ENCODE assay signal across 21 mouse cellular contexts in the genomic region with DNA sequence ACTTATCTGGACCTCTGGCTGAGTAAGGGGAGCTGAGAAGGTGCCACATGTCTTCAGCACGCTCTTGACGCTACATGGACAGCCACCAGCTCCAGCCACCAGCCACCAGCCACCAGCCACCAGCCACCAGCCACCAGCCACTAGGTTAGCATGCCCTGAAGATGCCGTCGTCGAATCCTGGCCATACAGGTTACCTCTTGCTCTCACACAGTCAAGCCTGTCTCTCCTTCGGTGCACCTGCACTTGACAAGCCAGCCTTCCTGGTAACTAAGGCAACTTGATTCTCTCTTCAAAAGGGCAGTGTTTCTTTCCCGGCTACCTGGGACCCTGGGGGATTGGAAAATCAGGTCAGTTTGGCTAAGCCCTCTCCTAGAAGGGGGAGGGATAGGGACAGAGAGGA. TPM values are rescaled to one million over a fixed set of nuclear protein-coding genes. Genes with fewer than 3 reads are reported as not detected.
DNase-seq lines count a peak whose midpoint lies in the region; ATAC-seq and TF ChIP-seq lines count a peak whose summit lies in the region.
"Had no signal": no experiment of that assay in that cellular context is flagged by ENCODE, and none has a peak within 500 bp of the region (broad histone marks: within the 10 kb centered on the region; RNA-seq: fewer than 3 reads in every experiment).

No protein-coding gene starts in this region.

- H3K4me1 ChIP-seq in forebrain, embryonic 10.5 days = peaks cover 57% of the 10 kb centered on the region
- H3K4me1 ChIP-seq in forebrain, embryonic 15.5 days = peaks cover 48% of the 10 kb centered on the region
- H3K4me1 ChIP-seq in liver, adult 2 months (ENCODE audit: control insufficient read depth, insufficient read depth, low read length) = peaks cover 59% of the 10 kb centered on the region
- peaks cover 4% of the 10 kb centered on the region; the same call in 1 of the 2 replicates for H3K4me1 ChIP-seq in liver, embryonic 12.5 days
- peaks cover 21% of the 10 kb centered on the region for H3K4me1 ChIP-seq in neural tube, embryonic 15.5 days
- H3K4me1 ChIP-seq: limb, embryonic 12.5 days had no signal

- no peak for DNase-seq in forebrain, embryonic 10.5 days (ENCODE audit: extremely low spot score, low spot score)
- no peak for DNase-seq in liver, adult 2 months (ENCODE audit: extremely low read depth, low read depth, low spot score)
- DNase-seq in retina, postnatal 1 day = peak; percentile 29
- no peak for DNase-seq in retina, embryonic 14.5 days (ENCODE audit: low spot score)
- no peak for DNase-seq in frontal cortex, postnatal 36 days (ENCODE audit: low spot score in 2 of 2)
- DNase-seq: adrenal gland, adult 8-10 months; cerebellum, adult 8-10 months; gastrocnemius, postnatal 25 days; kidney, postnatal 4 days; layer of hippocampus, adult 9-11 months; thymus, adult 2 months had no signal

- H3K27ac ChIP-seq in forebrain, embryonic 10.5 days = peak overlapping the region; percentile 72
- H3K27ac ChIP-seq in forebrain, embryonic 15.5 days (replicated peaks) = no peak overlapping the region
- peak overlapping the region; percentile 84 for H3K27ac ChIP-seq in liver, adult 2 months (replicated peaks; ENCODE audit: insufficient read depth, low read depth, low read length)
- H3K27ac ChIP-seq in liver, embryonic 12.5 days = no peak overlapping the region
- H3K27ac ChIP-seq in neural tube, embryonic 15.5 days (replicated peaks) = 0 out of 2 replicates have a peak overlapping the region, but pooled peaks have one; percentile 37
- H3K27ac ChIP-seq: embryonic facial prominence, embryonic 12.5 days; left cerebral cortex, adult 2 months; limb, embryonic 12.5 days; liver, embryonic 15.5 days had no signal

- no peak for TF ChIP-seq POLR2A in liver, adult 2 months (IDR thresholded peaks at IDR 0.05; ENCODE audit: extremely low read depth, insufficient read depth, low read length)

- H3K27me3 ChIP-seq in forebrain, embryonic 10.5 days (ENCODE audit: poor library complexity, severe bottlenecking) = peaks cover 16% of the 10 kb centered on the region
- no peaks in the 10 kb centered on the region for H3K27me3 ChIP-seq in forebrain, embryonic 15.5 days
- no peaks in the 10 kb centered on the region for H3K27me3 ChIP-seq in liver, adult 2 months (ENCODE audit: control insufficient read depth, insufficient read depth, low read length)
- H3K27me3 ChIP-seq in liver, embryonic 12.5 days (replicated peaks) = peaks cover 38% of the 10 kb centered on the region
- no peaks in the 10 kb centered on the region for H3K27me3 ChIP-seq in neural tube, embryonic 15.5 days (replicated peaks)

- WGBS in forebrain, embryonic 10.5 days = 33% methylated on average over 7 of the region's 7 CpGs
- WGBS in forebrain, embryonic 15.5 days = 39% methylated on average over 7 of the region's 7 CpGs
- 64% methylated on average over 7 of the region's 7 CpGs for WGBS in liver, adult 2 months
- WGBS in liver, embryonic 12.5 days (ENCODE audit: insufficient replicate concordance) = 47% methylated on average over 7 of the region's 7 CpGs
- 53% methylated on average over 7 of the region's 7 CpGs for WGBS in neural tube, embryonic 15.5 days

- H3K9me3 ChIP-seq in forebrain, embryonic 10.5 days = no peaks in the 10 kb centered on the region
- H3K9me3 ChIP-seq in forebrain, embryonic 15.5 days = no peaks in the 10 kb centered on the region
- no peaks in the 10 kb centered on the region for H3K9me3 ChIP-seq in liver, embryonic 12.5 days (replicated peaks)
- no peaks in the 10 kb centered on the region for H3K9me3 ChIP-seq in neural tube, embryonic 15.5 days (replicated peaks)
- H3K9me3 ChIP-seq: embryonic facial prominence, embryonic 12.5 days; limb, embryonic 12.5 days; liver, embryonic 15.5 days had no signal

- ATAC-seq in forebrain, embryonic 15.5 days (replicated peaks) = no peak
- no peak for ATAC-seq in liver, embryonic 12.5 days
- ATAC-seq in neural tube, embryonic 15.5 days (ENCODE audit: low FRiP score) = no peak
- ATAC-seq: forebrain, embryonic 14.5 days had no signal

- H3K36me3 ChIP-seq in forebrain, embryonic 10.5 days (replicated peaks) = peaks cover 4% of the 10 kb centered on the region
- no peaks in the 10 kb centered on the region for H3K36me3 ChIP-seq in forebrain, embryonic 15.5 days
- no peaks in the 10 kb centered on the region for H3K36me3 ChIP-seq in liver, adult 2 months (ENCODE audit: control insufficient read depth, insufficient read depth, low read length)
- H3K36me3 ChIP-seq in liver, embryonic 12.5 days = no peaks in the 10 kb centered on the region
- H3K36me3 ChIP-seq in neural tube, embryonic 15.5 days = no peaks in the 10 kb centered on the region
- H3K36me3 ChIP-seq: embryonic facial prominence, embryonic 12.5 days; limb, embryonic 12.5 days; liver, embryonic 15.5 days had no signal

- H3K4me2 ChIP-seq in forebrain, embryonic 15.5 days (replicated peaks) = no peak overlapping the region
- no peak overlapping the region for H3K4me2 ChIP-seq in liver, embryonic 12.5 days
- no peak overlapping the region for H3K4me2 ChIP-seq in neural tube, embryonic 15.5 days
- H3K4me2 ChIP-seq: embryonic facial prominence, embryonic 12.5 days; limb, embryonic 12.5 days; liver, embryonic 15.5 days had no signal

- peaks cover 37% of the 10 kb centered on the region; the same call in 1 of the 2 replicates for H3K79me2 ChIP-seq in liver, adult 2 months (ENCODE audit: control insufficient read depth, insufficient read depth, low read length)

- no peak overlapping the region for H3K9ac ChIP-seq in forebrain, embryonic 15.5 days (replicated peaks)
- H3K9ac ChIP-seq in liver, adult 2 months (ENCODE audit: low read depth, low read length) = no peak overlapping the region
- H3K9ac ChIP-seq in liver, embryonic 12.5 days = no peak overlapping the region
- H3K9ac ChIP-seq in neural tube, embryonic 15.5 days (replicated peaks) = no peak overlapping the region
- H3K9ac ChIP-seq: embryonic facial prominence, embryonic 12.5 days; limb, embryonic 12.5 days; liver, embryonic 15.5 days had no signal

- H3K4me3 ChIP-seq in forebrain, embryonic 10.5 days = no peak overlapping the region
- H3K4me3 ChIP-seq in forebrain, embryonic 15.5 days = no peak overlapping the region
- no peak overlapping the region for H3K4me3 ChIP-seq in liver, adult 2 months (ENCODE audit: insufficient read depth, low read depth, low read length)
- no peak overlapping the region for H3K4me3 ChIP-seq in liver, embryonic 12.5 days
- H3K4me3 ChIP-seq in neural tube, embryonic 15.5 days (replicated peaks) = no peak overlapping the region
- H3K4me3 ChIP-seq: embryonic facial prominence, embryonic 12.5 days; erythroblast, embryonic 14.5 days; left cerebral cortex, adult 2 months; limb, embryonic 12.5 days; liver, embryonic 15.5 days had no signal

- no peak for TF ChIP-seq CTCF in liver, adult 2 months (IDR thresholded peaks at IDR 0.05; ENCODE audit: low read depth, low read length)

RNA-seq across cellular contexts. Expression of a gene that starts 7.2 kb away (rescaled TPM):
- polyA plus RNA-seq in forebrain, embryonic 10.5 days (2016; fragmentation: Nextera tagmentation; extraction: Ambion mirVana) = 4.2 and 4.9 TPM in 2 replicates
- 15.6 and 22.2 TPM in 2 replicates for polyA plus RNA-seq in forebrain, embryonic 15.5 days (2015; fragmentation: Nextera tagmentation; extraction: Ambion mirVana)
- 11.3 and 15.7 TPM in 2 replicates for total RNA-seq in liver, adult 2 months (2014; rRNA removed)
- polyA plus RNA-seq in liver, adult 2 months (2012; rRNA removed) = 25.0 and 32.7 TPM in 2 replicates
- 3.0 and 3.1 TPM in 2 replicates for polyA plus RNA-seq in liver, embryonic 12.5 days (2016; fragmentation: Nextera tagmentation; extraction: Ambion mirVana)
- polyA plus RNA-seq in neural tube, embryonic 15.5 days (2015; fragmentation: Nextera tagmentation; extraction: Ambion mirVana) = 4.6 and 7.0 TPM in 2 replicates
- total RNA-seq: common myeloid progenitor, adult 5-6 weeks had no signal

Comparison
In these comparisons a context has a peak if more than half of its experiments do, and no peak if none do; other contexts are left out.
1. H3K27ac ChIP-seq: peak in forebrain, embryonic 10.5 days (single experiment), liver, adult 2 months (single experiment) and neural tube, embryonic 15.5 days (single experiment); none in forebrain, embryonic 15.5 days (single experiment) and liver, embryonic 12.5 days (single experiment).